Comparison of ENCODE assay signal across 10 mouse cellular contexts in genomic region chrX:159409253-159409652, GRCm38 (mm10). TPM values are rescaled to one million over a fixed set of nuclear protein-coding genes. Genes with fewer than 3 reads are reported as not detected.
DNase-seq lines count a peak whose midpoint lies in the region; ATAC-seq and TF ChIP-seq lines count a peak whose summit lies in the region.
"Had no signal": no experiment of that assay in that cellular context is flagged by ENCODE, and none has a peak within 500 bp of the region (broad histone marks: within the 10 kb centered on the region; RNA-seq: fewer than 3 reads in every experiment).

No protein-coding gene starts in this region.

- TF ChIP-seq CTCF in ES-Bruce4 (IDR thresholded peaks at IDR 0.05; ENCODE audit: low read depth, low read length), result peak; percentile 30

- H3K4me2 ChIP-seq in hindbrain, embryonic 11.5 days (replicated peaks; ENCODE audit: low read depth, low read length), result no peak overlapping the region
- no peak overlapping the region for H3K4me2 ChIP-seq in hindbrain, embryonic 13.5 days
- no peak overlapping the region for H3K4me2 ChIP-seq in hindbrain, embryonic 14.5 days (replicated peaks)
- H3K4me2 ChIP-seq: limb, embryonic 12.5 days had no signal

- H3K4me1 ChIP-seq in hindbrain, embryonic 11.5 days (replicated peaks; ENCODE audit: control insufficient read depth, insufficient read depth, low read length), result no peaks in the 10 kb centered on the region
- no peaks in the 10 kb centered on the region for H3K4me1 ChIP-seq in hindbrain, embryonic 13.5 days (replicated peaks)
- H3K4me1 ChIP-seq in ES-Bruce4 (ENCODE audit: control insufficient read depth, insufficient read depth, low read length), result no peaks in the 10 kb centered on the region
- H3K4me1 ChIP-seq in hindbrain, embryonic 14.5 days (replicated peaks; ENCODE audit: control insufficient read depth, insufficient read depth, low read length), result no peaks in the 10 kb centered on the region
- H3K4me1 ChIP-seq: limb, embryonic 12.5 days had no signal

- H3K9me3 ChIP-seq in hindbrain, embryonic 11.5 days (ENCODE audit: control insufficient read depth, low read length), result no peaks in the 10 kb centered on the region
- H3K9me3 ChIP-seq in hindbrain, embryonic 13.5 days, result no peaks in the 10 kb centered on the region
- H3K9me3 ChIP-seq in ES-Bruce4 (replicated peaks; ENCODE audit: control insufficient read depth, insufficient read depth, low read length, poor library complexity, severe bottlenecking), result no peaks in the 10 kb centered on the region; the same call in 1 of the 2 replicates
- H3K9me3 ChIP-seq in hindbrain, embryonic 14.5 days (ENCODE audit: control insufficient read depth, low read length), result no peaks in the 10 kb centered on the region
- H3K9me3 ChIP-seq: limb, embryonic 12.5 days had no signal

- ATAC-seq in hindbrain, embryonic 11.5 days (ENCODE audit: low FRiP score), result no peak
- ATAC-seq in hindbrain, embryonic 13.5 days (ENCODE audit: low FRiP score), result no peak; the same call in 1 of the 2 replicates
- ATAC-seq in hindbrain, embryonic 14.5 days (ENCODE audit: low FRiP score), result no peak

- no peak for TF ChIP-seq POLR2A in ES-Bruce4 (IDR thresholded peaks at IDR 0.05; ENCODE audit: insufficient read depth, low read length)

- peak; percentile 30 for DNase-seq in hindbrain, embryonic 11.5 days (ENCODE audit: low spot score)
- DNase-seq in 3T3-L1 (ENCODE audit: low read depth, low spot score), result peak; percentile 68
- DNase-seq in cerebellum, adult 9-10 months, result peak; percentile 34
- peak; percentile 19 for DNase-seq in lung, postnatal 14 days
- no peak for DNase-seq in hindbrain, embryonic 14.5 days (ENCODE audit: low spot score)
- DNase-seq in gastrocnemius, postnatal 25 days, result no peak

- H3K36me3 ChIP-seq in hindbrain, embryonic 11.5 days (ENCODE audit: control insufficient read depth, insufficient read depth, low read length), result no peaks in the 10 kb centered on the region
- H3K36me3 ChIP-seq in hindbrain, embryonic 13.5 days, result no peaks in the 10 kb centered on the region
- H3K36me3 ChIP-seq in ES-Bruce4 (ENCODE audit: control insufficient read depth, insufficient read depth, low read length, poor library complexity, severe bottlenecking), result no peaks in the 10 kb centered on the region
- no peaks in the 10 kb centered on the region for H3K36me3 ChIP-seq in hindbrain, embryonic 14.5 days (replicated peaks; ENCODE audit: control insufficient read depth, insufficient read depth)
- H3K36me3 ChIP-seq: limb, embryonic 12.5 days had no signal

- H3K4me3 ChIP-seq in hindbrain, embryonic 11.5 days (ENCODE audit: low read depth, low read length), result no peak overlapping the region
- H3K4me3 ChIP-seq in hindbrain, embryonic 13.5 days, result no peak overlapping the region
- no peak overlapping the region for H3K4me3 ChIP-seq in ES-Bruce4 (ENCODE audit: low read depth, low read length)
- no peak overlapping the region for H3K4me3 ChIP-seq in hindbrain, embryonic 14.5 days (replicated peaks; ENCODE audit: low read length)
- H3K4me3 ChIP-seq: erythroblast, embryonic 14.5 days; limb, embryonic 12.5 days had no signal

- H3K9ac ChIP-seq in hindbrain, embryonic 11.5 days (ENCODE audit: low read depth, low read length), result no peak overlapping the region
- H3K9ac ChIP-seq in hindbrain, embryonic 13.5 days, result no peak overlapping the region
- no peak overlapping the region for H3K9ac ChIP-seq in ES-Bruce4 (ENCODE audit: low read depth, poor library complexity, severe bottlenecking)
- H3K9ac ChIP-seq in hindbrain, embryonic 14.5 days, result no peak overlapping the region
- H3K9ac ChIP-seq: limb, embryonic 12.5 days had no signal

- WGBS in hindbrain, embryonic 11.5 days, result 30% methylated on average over 4 of the region's 4 CpGs
- WGBS in hindbrain, embryonic 13.5 days, result 43% methylated on average over 4 of the region's 4 CpGs
- 30% methylated on average over 4 of the region's 4 CpGs for WGBS in hindbrain, embryonic 14.5 days

- TF ChIP-seq EP300 in ES-Bruce4 (IDR thresholded peaks at IDR 0.05; ENCODE audit: insufficient read depth, low read depth, low read length), result no peak

- H3K27me3 ChIP-seq in hindbrain, embryonic 11.5 days (ENCODE audit: control insufficient read depth, insufficient read depth, low read length), result no peaks in the 10 kb centered on the region
- 0 out of 2 replicates have a peak, but pooled peaks cover 2% of the 10 kb centered on the region for H3K27me3 ChIP-seq in hindbrain, embryonic 13.5 days
- no peaks in the 10 kb centered on the region for H3K27me3 ChIP-seq in ES-Bruce4 (ENCODE audit: control insufficient read depth, insufficient read depth, low read length, poor library complexity, severe bottlenecking)
- H3K27me3 ChIP-seq in hindbrain, embryonic 14.5 days (ENCODE audit: control insufficient read depth, insufficient read depth, low read length), result no peaks in the 10 kb centered on the region

- H3K27ac ChIP-seq in hindbrain, embryonic 11.5 days (ENCODE audit: low read depth, low read length), result no peak overlapping the region
- H3K27ac ChIP-seq in hindbrain, embryonic 13.5 days, result no peak overlapping the region
- no peak overlapping the region for H3K27ac ChIP-seq in ES-Bruce4 (ENCODE audit: insufficient read depth, low read length)
- no peak overlapping the region for H3K27ac ChIP-seq in hindbrain, embryonic 14.5 days
- H3K27ac ChIP-seq: limb, embryonic 12.5 days had no signal

RNA-seq across cellular contexts. Expression of gene Map7d2, which starts 5.1 kb away (rescaled TPM):
- polyA plus RNA-seq in hindbrain, embryonic 11.5 days (2014; fragmentation: Nextera tagmentation; extraction: Ambion mirVana), result 17.8 and 18.2 TPM in 2 replicates
- polyA plus RNA-seq in hindbrain, embryonic 13.5 days (2015; fragmentation: Nextera tagmentation; extraction: Ambion mirVana), result 30.3 and 32.1 TPM in 2 replicates
- polyA plus RNA-seq in ES-Bruce4 (2011; ENCODE audit: insufficient read depth, insufficient read length, low read depth, missing spikeins), result 14.4 and 16.8 TPM in 2 replicates
- 38.2 and 44.6 TPM in 2 replicates for polyA plus RNA-seq in hindbrain, embryonic 14.5 days (2014; fragmentation: Nextera tagmentation; extraction: Ambion mirVana)
- total RNA-seq in gastrocnemius, postnatal 25 days (2021), result under 1 TPM; 0.26 to 0.43 TPM
- polyA plus RNA-seq: erythroblast, embryonic 14.5 days had no signal

RNA-seq across cellular contexts. Expression of gene Eif1ax, which starts 37.3 kb away (rescaled TPM):
- 153 and 161 TPM in 2 replicates for polyA plus RNA-seq in hindbrain, embryonic 11.5 days (2014; fragmentation: Nextera tagmentation; extraction: Ambion mirVana)
- 109 and 119 TPM in 2 replicates for polyA plus RNA-seq in hindbrain, embryonic 13.5 days (2015; fragmentation: Nextera tagmentation; extraction: Ambion mirVana)
- 83.9 and 92.6 TPM in 2 replicates for polyA plus RNA-seq in ES-Bruce4 (2011; ENCODE audit: insufficient read depth, insufficient read length, low read depth, missing spikeins)
- 109 and 116 TPM in 2 replicates for polyA plus RNA-seq in hindbrain, embryonic 14.5 days (2014; fragmentation: Nextera tagmentation; extraction: Ambion mirVana)
- total RNA-seq in gastrocnemius, postnatal 25 days (2021), result 10 to 100 TPM; 76.0 to 76.2 TPM

Comparison
In these comparisons a context has a peak if more than half of its experiments do, and no peak if none do; other contexts are left out.
1. DNase-seq: peak in hindbrain, embryonic 11.5 days (single experiment), 3T3-L1 (single experiment), cerebellum, adult 9-10 months (single experiment) and lung, postnatal 14 days (single experiment); none in hindbrain, embryonic 14.5 days (single experiment) and gastrocnemius, postnatal 25 days (single experiment).